Mouse (Mus musculus): ENCODE results near the gene Mpped1.

The Mpped1 gene

DNA sequence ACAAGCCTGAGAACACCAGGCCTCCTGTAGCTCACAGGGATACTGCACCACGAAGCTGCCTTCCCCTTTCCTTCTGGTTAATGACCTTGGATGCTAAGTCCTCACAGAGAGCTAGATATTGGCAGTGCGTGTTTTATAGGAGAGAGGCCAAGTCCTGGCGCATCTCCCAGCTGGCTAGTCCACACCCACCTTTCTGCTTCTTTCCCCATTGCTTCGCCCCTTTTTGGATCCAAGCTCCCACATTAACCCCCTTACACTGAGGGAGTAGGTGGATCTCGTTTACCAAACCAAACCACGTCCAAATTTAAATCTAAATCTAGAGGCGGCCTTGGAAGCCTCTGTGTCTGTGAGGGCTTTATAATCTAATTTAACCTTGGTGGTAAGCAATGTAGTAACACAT, 115.0 kb downstream of the Mpped1 start:
- DNase-seq: no peak

DNA sequence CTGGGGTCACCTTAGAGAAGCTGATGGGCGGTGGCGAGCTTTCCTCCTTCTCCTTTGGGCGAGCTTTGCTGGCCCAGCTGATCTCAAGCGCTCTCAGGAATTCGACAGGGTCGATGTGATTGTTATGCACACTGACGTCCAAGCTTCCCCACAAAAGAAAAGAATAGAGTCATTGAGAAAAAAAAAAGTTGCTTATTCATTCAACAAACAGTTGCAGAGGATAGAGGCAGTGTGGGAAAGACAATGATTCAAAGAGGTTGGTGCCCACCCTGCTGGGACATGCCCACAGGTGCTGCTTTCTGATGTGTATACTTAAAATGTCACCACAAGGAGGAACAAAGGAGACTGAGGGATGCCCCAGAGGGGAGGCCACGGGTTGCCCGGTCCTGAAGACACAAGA, 116.7 kb downstream of the Mpped1 start:
- no peak for DNase-seq

GRCm38 (mm10) chr15:83897286-83897685, 118.0 kb downstream of the Mpped1 start:
- DNase-seq: no peak

GRCm38 (mm10) chr15:83906472-83906871, 127.2 kb downstream of the Mpped1 start:
- no peak for DNase-seq
